Mouse (Mus musculus): ENCODE data around the gene Pkd2l1. TPM values are rescaled to one million over a fixed set of nuclear protein-coding genes. Genes with fewer than 3 reads are reported as not detected.

Gene Pkd2l1
- polyA plus RNA-seq (2012; rRNA removed; ENCODE audit: low replicate concordance) = 0.04 TPM in 1 of 2 replicates, not detected in the other

DNA sequence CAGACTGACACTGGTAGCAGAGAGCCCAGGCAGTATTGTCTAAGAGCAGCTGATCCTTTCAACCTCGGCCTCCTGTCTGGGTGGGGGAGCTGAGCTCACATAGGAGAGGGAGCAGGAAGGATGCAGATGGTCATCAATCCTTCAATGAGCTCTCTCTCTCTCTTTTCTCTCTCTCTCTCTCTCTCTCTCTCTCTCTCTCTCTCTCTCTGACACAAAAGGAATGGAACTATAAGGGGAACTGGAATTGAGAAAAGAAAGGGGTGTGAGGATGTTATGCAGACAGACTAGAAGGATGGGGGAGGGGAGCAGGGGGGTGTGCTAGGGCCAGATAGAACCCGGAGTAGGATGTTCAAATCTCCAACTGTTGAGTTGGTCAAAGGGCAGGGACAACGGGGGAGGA lies at the start of gene Pkd2l1:
Gene Pkd2l1, minus strand, starts transcription at position 101 of the 400 bp plus-strand sequence.

DNA sequence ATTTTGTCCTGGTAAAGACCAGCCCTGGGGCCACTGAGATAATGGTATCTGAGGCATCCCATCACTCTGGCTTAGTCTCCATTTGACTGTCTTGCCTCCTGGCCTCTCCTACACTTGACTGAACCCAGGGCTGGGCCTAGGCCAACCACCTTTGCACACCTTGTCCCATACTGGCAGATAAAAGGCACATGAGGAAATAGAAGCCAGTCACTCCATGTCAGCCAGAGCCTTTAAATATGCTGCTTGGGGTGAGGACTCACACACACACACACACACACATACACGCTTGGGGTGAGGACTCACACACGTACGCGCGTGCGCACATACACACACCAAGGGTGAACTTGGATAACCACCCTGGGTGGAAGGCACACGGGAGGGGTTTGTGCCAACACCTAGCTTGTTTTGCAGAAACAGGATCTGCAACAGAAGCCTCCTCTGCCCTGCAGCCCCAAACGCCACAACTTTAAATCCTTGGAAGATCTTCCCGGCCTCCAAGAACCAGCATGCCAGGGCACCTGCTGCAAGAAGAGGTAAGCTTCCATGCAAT lies 10.8 kb upstream of the Pkd2l1 start, which contains the start of gene Scd3:
Gene Scd3, plus strand, starts transcription at position 255 of the 550 bp plus-strand sequence.

DNA sequence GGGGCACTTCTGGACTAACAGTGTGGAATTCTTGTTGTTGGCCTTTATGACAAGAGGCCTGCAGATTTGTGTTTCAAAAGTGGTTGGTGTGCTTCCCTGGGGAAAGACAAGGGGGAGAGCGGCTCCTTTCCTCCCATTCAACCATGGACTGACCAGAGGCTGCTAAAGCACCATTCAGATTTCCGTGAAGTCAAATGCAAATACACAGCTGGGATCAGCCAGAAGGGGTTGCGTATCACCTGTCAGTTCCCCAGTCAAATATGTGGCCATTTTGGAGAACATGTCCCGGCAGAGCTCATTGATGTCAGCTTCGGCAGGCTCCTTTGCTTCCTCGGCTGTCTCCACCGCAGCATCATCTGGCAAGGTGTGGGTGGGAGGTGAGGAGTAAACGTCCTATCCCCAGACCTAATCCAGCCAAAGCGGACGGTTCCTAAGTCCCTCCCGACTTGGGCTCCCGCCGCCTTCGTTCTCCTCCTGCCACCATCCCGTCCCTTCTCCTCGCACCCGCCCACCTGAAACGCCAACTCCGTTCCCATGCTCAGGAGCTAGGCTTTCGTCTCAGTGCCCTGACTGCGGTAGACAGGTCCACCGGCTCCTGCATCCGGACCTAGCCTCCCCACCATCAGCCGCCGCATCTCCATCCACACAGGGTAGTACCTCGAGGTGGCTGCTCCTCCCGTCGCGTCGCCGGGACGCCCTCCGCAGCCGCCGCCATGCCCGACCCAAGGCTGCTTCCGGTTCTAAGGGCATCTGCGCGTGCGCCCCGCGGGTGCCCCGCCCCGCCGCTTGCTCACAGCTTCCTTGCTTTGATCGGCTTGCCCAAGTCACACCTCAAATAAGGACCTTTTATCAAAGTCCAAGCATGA lies 46.3 kb downstream of the Pkd2l1 start, which contains the start of gene Bloc1s2:
Gene Bloc1s2, minus strand, starts transcription at position 745 of the 866 bp plus-strand sequence.

DNA sequence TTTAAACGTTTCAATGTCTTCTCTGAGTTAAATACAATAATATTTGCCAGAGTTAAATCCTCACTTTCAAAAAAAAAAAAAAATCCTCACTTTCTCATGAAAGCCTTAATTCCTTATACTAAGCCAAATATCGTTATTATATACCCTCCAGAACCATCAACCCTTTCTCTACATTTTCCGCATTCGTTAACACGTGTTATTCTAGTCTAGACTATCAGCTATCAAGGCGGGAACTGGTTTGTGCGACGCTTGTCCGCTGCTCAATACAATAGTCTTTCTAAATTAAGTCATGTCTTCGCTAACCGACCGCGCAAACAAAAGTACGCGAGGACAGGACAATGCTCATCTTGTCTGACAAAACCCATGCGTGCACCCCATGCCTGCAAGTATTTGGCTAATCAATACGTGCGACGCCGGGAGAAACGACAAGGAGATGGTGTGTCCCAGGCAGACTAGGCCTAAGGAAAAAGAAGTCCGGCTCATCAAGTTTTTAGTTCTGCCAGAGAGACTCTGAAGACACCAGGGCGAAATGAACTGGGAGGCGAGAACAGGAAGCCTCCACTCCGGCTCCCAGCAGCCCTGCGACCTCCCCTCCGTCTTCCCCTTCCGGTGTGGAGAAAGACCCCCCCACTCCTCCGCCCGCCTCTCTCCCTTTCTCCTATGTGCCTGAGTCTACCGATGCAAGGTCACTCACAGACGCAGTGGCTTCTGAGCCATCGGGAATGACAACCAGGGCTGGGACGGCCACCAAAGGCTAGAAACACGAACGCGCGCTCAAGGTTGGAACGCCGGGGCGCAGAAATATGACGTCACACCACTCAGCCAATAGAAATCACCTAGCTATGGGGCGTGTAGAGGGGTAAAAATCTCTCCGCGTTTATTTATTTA lies 56.9 kb downstream of the Pkd2l1 start, which contains the start of gene Cwf19l1:
Gene Cwf19l1, minus strand, starts transcription at position 805 of the 888 bp plus-strand sequence.

DNA sequence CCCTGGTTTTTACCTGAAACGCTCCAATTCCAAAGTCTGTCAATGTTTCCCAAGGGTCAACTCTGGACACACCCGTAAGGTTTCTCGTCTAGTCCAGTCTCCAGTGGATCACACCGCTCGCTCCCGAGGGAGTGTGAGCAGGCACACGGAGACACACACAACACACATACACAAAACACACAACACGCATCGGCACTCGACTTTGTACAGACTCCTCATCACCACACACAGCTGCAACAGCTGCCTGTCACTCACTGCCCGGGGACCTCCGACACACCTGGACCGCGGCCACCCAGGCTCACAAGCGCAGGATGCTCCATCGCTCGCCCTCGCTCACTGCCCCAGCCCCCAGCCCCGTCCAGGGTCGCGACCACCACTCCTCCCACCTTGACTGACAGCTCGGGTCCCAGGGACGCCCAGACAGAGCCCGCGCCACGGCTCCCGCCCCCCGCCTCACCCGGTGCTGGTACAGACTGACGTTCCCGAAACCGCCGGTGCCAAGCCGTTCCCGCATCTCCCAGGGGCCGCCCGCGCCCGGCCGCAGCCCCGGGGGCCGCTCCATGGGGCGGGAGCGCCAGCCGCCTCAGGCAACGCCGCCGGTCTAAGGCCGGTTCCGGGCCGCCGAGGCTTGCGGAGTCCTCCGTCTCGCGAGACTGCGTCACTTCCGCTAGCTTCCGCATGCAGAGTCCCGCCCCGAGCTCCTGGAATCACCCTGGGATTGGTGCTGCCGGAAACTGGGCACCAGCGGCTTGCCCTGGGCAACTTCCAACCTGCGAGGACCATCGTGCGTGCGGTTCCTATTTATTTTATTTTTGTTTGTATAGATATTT lies 85.2 kb downstream of the Pkd2l1 start, which contains the start of gene Chuk:
Gene Chuk, minus strand, starts transcription at position 650 of the 830 bp plus-strand sequence.

Other genes with a start within 250 kb of the Pkd2l1 start
- 0.07 and 0.79 TPM in 2 replicates for gene Cpn1, start 205.9 kb downstream of the Pkd2l1 start, polyA plus RNA-seq (2012; rRNA removed; ENCODE audit: low replicate concordance)
- gene Cyp2c23, start 163.2 kb downstream of the Pkd2l1 start, polyA plus RNA-seq (2012; rRNA removed; ENCODE audit: low replicate concordance) = 0.46 and 0.67 TPM in 2 replicates
- 5.8 and 12.2 TPM in 2 replicates for gene Erlin1, start 122.7 kb downstream of the Pkd2l1 start, polyA plus RNA-seq (2012; rRNA removed; ENCODE audit: low replicate concordance)
- 9.1 and 18.9 TPM in 2 replicates for gene Chuk, start 85.0 kb downstream of the Pkd2l1 start, polyA plus RNA-seq (2012; rRNA removed; ENCODE audit: low replicate concordance)
- 6.2 and 10.8 TPM in 2 replicates for gene Cwf19l1, start 56.6 kb downstream of the Pkd2l1 start, polyA plus RNA-seq (2012; rRNA removed; ENCODE audit: low replicate concordance)
- gene Bloc1s2, start 46.0 kb downstream of the Pkd2l1 start, polyA plus RNA-seq (2012; rRNA removed; ENCODE audit: low replicate concordance) = 14.8 and 22.5 TPM in 2 replicates
- 0.27 and 2.7 TPM in 2 replicates for gene Scd3, start 10.8 kb upstream of the Pkd2l1 start, polyA plus RNA-seq (2012; rRNA removed; ENCODE audit: low replicate concordance)
- 145 and 155 TPM in 2 replicates for gene Scd2, start 101.2 kb upstream of the Pkd2l1 start, polyA plus RNA-seq (2012; rRNA removed; ENCODE audit: low replicate concordance)
- 0.13 and 0.39 TPM in 2 replicates for gene Scd4, start 140.7 kb upstream of the Pkd2l1 start, polyA plus RNA-seq (2012; rRNA removed; ENCODE audit: low replicate concordance)
- 23,170 and 24,642 TPM in 2 replicates for gene Scd1, start 215.4 kb upstream of the Pkd2l1 start, polyA plus RNA-seq (2012; rRNA removed; ENCODE audit: low replicate concordance)

Data from mammary gland, adult 2 months (tissue).